Mouse (Mus musculus) testis, adult 2 months (tissue): ENCODE data around the gene Gm49336.

Source experiments
- CTCF ChIP-seq: fragments of 200-500 bp; IDR thresholded peaks from 2 replicates; pipeline ENCODE4 v1.5.1; 2012; ENCODE audit warnings: low read depth, mild to moderate bottlenecking, inconsistent platforms, low read length, moderate library complexity; ENCODE audit not compliant: control insufficient read depth, insufficient read depth, insufficient replicate concordance
- POLR2A ChIP-seq: fragments of 200-500 bp; IDR thresholded peaks from 2 replicates; pipeline ENCODE4 v1.6.1; 2012; ENCODE audit warnings: low read depth, mild to moderate bottlenecking, inconsistent platforms, low read length, moderate library complexity; ENCODE audit not compliant: control insufficient read depth

GRCm38 (mm10) chr14:60238551-60238950, 12.8 kb downstream of the Gm49336 start:
- TF ChIP-seq POLR2A = no peak
- no peak for TF ChIP-seq CTCF
